Mouse (Mus musculus) erythroblast, embryonic 14.5 days (primary cell): ENCODE measurements around the gene Btbd10.

Experiments used
- GATA1 ChIP-seq: IDR thresholded peaks from 2 replicates; pipeline ENCODE4 v1.6.1; 2012; ENCODE audit warnings: low read length, inconsistent platforms, mixed read lengths
- TAL1 ChIP-seq: IDR thresholded peaks from 3 replicates; pipeline ENCODE4 v1.6.1; 2012; ENCODE audit warnings: low read length, inconsistent platforms, mixed read lengths

DNA sequence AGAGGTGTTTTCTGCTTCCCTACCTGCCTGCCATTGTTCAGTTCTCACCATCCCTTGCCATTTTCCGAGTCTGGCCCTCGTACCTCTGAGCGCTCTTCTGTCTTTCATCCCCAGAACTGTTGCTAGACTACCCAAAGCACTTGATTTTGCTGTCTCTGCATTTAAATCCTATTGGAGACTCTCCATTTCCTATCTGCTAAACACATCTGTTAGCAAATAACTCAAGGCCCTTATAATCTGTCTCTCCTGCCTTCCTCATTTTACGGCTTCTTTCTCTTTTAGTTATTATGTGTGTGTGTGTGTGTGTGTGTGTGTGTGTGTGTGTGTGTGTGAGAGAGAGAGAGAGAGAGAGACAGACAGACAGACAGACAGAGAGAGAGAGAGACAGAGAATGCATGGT is 71.4 kb downstream of the Btbd10 start:
- TF ChIP-seq GATA1 (no peak), TAL1 (no peak)
